Mouse (Mus musculus): ENCODE results near the gene Cmtm8. TPM values are rescaled to one million over a fixed set of nuclear protein-coding genes. Genes with fewer than 3 reads are reported as not detected.

The Cmtm8 gene
- total RNA-seq, 1 experiment from 2014 or later = not detected

- no peak for ATAC-seq (replicated peaks; ENCODE audit: insufficient number of reproducible peaks, low FRiP score, low TSS enrichment, poor library complexity, severe bottlenecking)
These were observed 50.1 kb downstream of the Cmtm8 start for GRCm38 (mm10) chr9:114793764-114794295.

DNA sequence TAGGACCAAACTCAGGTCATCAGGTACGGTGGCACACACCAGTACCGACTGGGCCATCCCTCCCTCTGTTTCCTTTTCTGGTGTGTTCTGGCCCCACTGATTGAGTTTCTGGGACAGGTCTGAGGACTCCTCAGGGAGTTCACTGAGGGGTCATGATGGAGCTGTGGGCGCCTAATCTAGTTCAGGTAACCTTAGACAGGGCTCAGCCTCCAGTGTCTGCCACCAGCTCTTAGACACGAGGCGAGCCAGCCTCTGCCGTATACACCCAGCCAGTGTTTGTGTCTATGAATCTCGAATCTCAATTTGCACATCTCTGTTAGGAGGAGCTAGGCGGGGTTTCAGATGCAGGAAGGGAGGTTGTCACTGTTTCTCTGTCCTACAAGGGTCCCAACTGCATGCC is 54.0 kb downstream of the Cmtm8 start:
- no peak for ATAC-seq (replicated peaks; ENCODE audit: insufficient number of reproducible peaks, low FRiP score, low TSS enrichment, poor library complexity, severe bottlenecking)

GRCm38 (mm10) chr9:114789557-114789956 is 54.4 kb downstream of the Cmtm8 start:
- ATAC-seq (replicated peaks; ENCODE audit: insufficient number of reproducible peaks, low FRiP score, low TSS enrichment, poor library complexity, severe bottlenecking) = no peak

- no peak for ATAC-seq (replicated peaks; ENCODE audit: insufficient number of reproducible peaks, low FRiP score, low TSS enrichment, poor library complexity, severe bottlenecking)
These were observed 55.3 kb downstream of the Cmtm8 start for GRCm38 (mm10) chr9:114788697-114789096.

- ATAC-seq (replicated peaks; ENCODE audit: insufficient number of reproducible peaks, low FRiP score, low TSS enrichment, poor library complexity, severe bottlenecking) = peak; percentile 83
These were observed 56.2 kb downstream of the Cmtm8 start for GRCm38 (mm10) chr9:114787716-114788115.

DNA sequence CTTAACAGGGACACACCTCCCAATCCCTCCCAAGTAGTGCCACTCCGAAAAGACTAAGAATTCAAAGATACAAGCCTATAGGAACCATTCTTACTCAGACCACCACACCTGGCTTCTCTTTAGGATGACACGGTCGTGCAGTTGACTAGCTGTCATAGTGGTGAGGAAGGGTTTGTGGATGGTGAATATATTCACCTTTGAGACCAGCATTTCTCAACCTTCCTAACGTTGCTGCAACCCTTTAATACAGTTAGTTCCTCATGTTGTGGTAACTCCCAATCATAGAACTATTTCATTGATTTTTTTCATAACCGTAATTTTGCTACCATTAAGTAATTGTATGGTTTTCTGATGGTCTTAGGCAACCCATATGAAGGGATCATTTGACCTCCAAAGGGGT is 56.8 kb downstream of the Cmtm8 start:
- peak; percentile 54 for ATAC-seq (replicated peaks; ENCODE audit: insufficient number of reproducible peaks, low FRiP score, low TSS enrichment, poor library complexity, severe bottlenecking)

DNA sequence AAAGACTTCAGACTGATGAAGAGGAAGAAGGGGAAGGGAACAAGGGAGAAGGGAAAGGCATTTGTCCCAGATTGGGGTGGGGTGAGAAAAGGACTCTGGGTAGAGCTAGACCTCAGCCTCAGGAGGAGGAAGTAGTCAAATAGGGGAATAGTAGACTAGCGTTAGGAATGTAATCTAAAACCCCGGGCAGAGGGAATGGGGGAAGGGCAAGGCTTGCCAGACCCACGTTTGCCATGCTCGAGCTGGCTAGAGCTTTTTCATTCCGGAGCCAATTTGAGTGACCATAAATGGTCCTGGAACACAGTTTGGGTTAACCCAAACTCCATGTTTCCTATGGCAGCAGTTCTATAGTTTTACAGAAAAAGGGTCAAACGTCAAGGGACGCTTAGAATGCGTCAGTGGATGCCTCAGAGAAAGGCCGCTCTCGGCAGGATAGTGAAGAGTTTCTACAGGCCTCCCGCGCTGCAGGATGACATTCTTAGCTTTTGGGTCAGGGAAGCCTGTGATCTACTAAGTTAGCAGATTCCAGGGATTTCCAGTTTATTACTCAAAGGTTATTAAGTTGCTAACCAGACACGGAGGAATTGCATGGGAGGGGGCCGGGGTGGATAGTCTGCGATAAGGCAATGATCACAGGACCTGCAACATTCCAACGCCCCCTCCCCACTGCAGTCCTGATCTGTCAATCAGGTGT is 58.4 kb downstream of the Cmtm8 start:
- ATAC-seq (replicated peaks; ENCODE audit: insufficient number of reproducible peaks, low FRiP score, low TSS enrichment, poor library complexity, severe bottlenecking) = no peak

DNA sequence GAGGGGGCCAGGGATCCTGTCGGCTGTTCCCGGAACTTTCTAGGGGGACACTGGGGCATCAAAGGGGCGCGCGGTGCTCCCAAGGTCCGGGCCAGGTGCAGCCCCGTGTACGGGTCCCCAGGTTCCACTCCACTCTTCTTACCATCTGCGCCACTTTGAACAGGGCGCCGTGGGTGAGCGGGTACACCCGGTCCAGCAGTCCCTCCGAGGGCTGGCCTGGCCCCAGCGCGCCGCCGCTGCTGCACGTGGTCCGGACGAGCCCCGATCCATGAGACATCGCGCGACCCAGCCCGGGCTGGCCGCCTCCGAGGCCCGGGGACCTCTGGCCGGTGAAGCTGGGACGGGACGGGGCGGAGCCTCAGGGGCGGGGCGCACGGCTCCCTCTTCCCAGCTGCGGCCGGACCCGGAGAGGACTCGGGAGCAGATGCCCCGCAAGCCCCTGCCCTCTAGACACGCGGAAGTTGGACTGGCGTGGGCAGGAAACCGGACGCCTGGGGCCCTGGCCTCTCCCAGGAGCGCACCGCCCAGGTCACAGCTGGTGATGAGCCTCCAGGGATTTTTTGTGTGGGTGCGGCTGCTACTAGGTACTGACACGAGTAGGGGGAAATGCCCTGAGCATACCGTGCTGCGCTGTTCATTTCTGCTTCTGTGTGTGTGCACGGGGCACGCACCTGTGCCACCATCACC is 62.3 kb downstream of the Cmtm8 start, which contains the start of gene Cmtm7:
Gene Cmtm7 (minus strand): TSS at position 331 of the 687 bp plus-strand sequence.
- ATAC-seq (replicated peaks; ENCODE audit: insufficient number of reproducible peaks, low FRiP score, low TSS enrichment, poor library complexity, severe bottlenecking) = peak; percentile 47

GRCm38 (mm10) chr9:114780746-114781525 is 63.0 kb downstream of the Cmtm8 start:
- peak; percentile 68 for ATAC-seq (replicated peaks; ENCODE audit: insufficient number of reproducible peaks, low FRiP score, low TSS enrichment, poor library complexity, severe bottlenecking)

DNA sequence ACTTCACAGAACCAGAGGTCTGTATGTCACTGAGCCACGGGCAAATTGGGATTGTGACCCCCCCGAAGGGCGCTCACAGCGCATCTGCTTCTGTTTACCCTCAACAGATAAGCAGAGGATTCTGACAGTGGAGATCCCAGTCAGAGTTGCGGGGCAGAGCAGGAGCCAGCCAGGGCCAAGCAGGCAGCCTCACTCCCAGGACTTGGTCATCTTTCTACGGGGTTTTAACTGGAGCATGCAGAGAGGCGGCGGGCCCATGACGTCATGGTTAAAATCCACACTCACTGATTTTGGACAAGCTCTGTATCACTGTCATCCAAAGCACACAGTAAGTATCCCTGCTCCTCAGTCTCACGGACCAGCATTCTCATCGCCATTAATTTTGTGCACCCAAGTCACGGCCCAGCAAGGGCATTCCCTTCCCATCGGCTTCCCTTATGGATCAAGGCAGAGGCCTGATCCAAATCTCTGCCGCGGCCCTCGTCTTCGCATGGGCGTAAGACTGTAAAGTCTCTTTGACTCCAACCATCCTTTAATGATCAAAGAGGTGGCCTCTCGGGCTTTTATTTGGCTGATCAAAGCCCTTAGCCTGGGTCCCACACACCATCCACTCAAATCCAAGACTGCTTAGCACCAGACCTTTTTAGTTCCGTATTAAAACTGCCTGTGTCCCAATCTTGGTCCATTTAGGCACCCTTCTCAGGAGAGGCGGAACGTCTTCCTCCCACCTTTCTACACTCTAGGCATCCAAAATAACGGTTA is 63.8 kb downstream of the Cmtm8 start:
- ATAC-seq (replicated peaks; ENCODE audit: insufficient number of reproducible peaks, low FRiP score, low TSS enrichment, poor library complexity, severe bottlenecking) = no peak

GRCm38 (mm10) chr9:114778877-114779276 is 65.1 kb downstream of the Cmtm8 start:
- no peak for ATAC-seq (replicated peaks; ENCODE audit: insufficient number of reproducible peaks, low FRiP score, low TSS enrichment, poor library complexity, severe bottlenecking)

GRCm38 (mm10) chr9:114778047-114778390 is 65.9 kb downstream of the Cmtm8 start:
- 0 out of 2 replicates have a peak, but pooled peaks have one; percentile 20 for ATAC-seq (replicated peaks; ENCODE audit: insufficient number of reproducible peaks, low FRiP score, low TSS enrichment, poor library complexity, severe bottlenecking)

- ATAC-seq (replicated peaks; ENCODE audit: insufficient number of reproducible peaks, low FRiP score, low TSS enrichment, poor library complexity, severe bottlenecking) = no peak
These were observed 66.5 kb downstream of the Cmtm8 start for GRCm38 (mm10) chr9:114777178-114778046.

- no peak for ATAC-seq (replicated peaks; ENCODE audit: insufficient number of reproducible peaks, low FRiP score, low TSS enrichment, poor library complexity, severe bottlenecking)
These were observed 67.6 kb downstream of the Cmtm8 start for GRCm38 (mm10) chr9:114776361-114776760.

GRCm38 (mm10) chr9:114775272-114775671 is 68.7 kb downstream of the Cmtm8 start:
- no peak for ATAC-seq (replicated peaks; ENCODE audit: insufficient number of reproducible peaks, low FRiP score, low TSS enrichment, poor library complexity, severe bottlenecking)

DNA sequence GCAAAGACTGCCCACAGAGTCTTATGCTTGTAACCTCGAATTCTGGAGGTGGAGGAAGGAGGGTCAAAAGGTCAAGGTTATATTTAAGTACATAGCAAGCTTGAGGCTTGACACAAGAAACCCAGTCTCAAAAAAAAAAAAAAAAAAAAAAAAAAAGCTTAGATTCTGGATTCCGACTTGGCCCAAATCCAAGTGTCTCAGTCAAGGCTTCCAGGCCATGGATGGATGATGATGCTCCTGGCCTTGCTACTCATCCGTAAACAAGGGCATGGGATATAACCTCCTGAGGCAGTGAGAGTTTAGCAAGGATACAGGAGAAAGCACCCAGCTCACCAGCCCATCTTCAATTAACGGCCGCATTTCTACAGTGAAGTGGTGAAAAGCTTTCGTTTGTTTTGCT is 69.3 kb downstream of the Cmtm8 start:
- no peak for ATAC-seq (replicated peaks; ENCODE audit: insufficient number of reproducible peaks, low FRiP score, low TSS enrichment, poor library complexity, severe bottlenecking)

- no peak for ATAC-seq (replicated peaks; ENCODE audit: insufficient number of reproducible peaks, low FRiP score, low TSS enrichment, poor library complexity, severe bottlenecking)
These were observed 72.4 kb downstream of the Cmtm8 start for GRCm38 (mm10) chr9:114771565-114771964.

- ATAC-seq (replicated peaks; ENCODE audit: insufficient number of reproducible peaks, low FRiP score, low TSS enrichment, poor library complexity, severe bottlenecking) = peak; percentile 89
These were observed 73.7 kb downstream of the Cmtm8 start for GRCm38 (mm10) chr9:114770224-114770623.
